Mouse (Mus musculus) MEL (cell line): ENCODE measurements around the gene Hba-x.

Experiments used
- CTCF ChIP-seq, 3 experiments: IDR thresholded peaks in 2 of 3; conservative IDR thresholded peaks in 1 of 3; 2 replicates each; pipeline ENCODE4 v1.5.1; 2011 to 2012; ENCODE audit warnings: low read length in 3 of 3, low read depth in 2 of 3, mild to moderate bottlenecking in 2 of 3, improper control_type of control experiment in 1 of 3, inconsistent platforms in 1 of 3, mixed read lengths in 1 of 3, moderate library complexity in 1 of 3; ENCODE audit not compliant: control insufficient read depth in 1 of 3, insufficient read depth in 1 of 3, poor library complexity in 1 of 3, severe bottlenecking in 1 of 3
- E2F4 ChIP-seq: IDR thresholded peaks from 2 replicates; pipeline ENCODE4 v1.6.1; 2011; ENCODE audit warnings: low read depth, low read length, improper control_type of control experiment, borderline replicate concordance
- EP300 ChIP-seq, 2 experiments: IDR thresholded peaks; 2 replicates each; pipeline ENCODE4 v1.6.1; 2011; ENCODE audit warnings: improper control_type of control experiment in 2 of 2, low read length in 2 of 2, low read depth in 1 of 2, mild to moderate bottlenecking in 1 of 2
- GABPA ChIP-seq: IDR thresholded peaks from 2 replicates; pipeline ENCODE4 v1.6.1; 2012; ENCODE audit warnings: low read depth, mild to moderate bottlenecking, inconsistent platforms, low read length, improper control_type of control experiment, moderate library complexity
- GATA1 ChIP-seq: IDR thresholded peaks from 2 replicates; pipeline ENCODE4 v1.6.1; 2011; ENCODE audit warnings: low read depth, low read length, improper control_type of control experiment
- KAT2A ChIP-seq: conservative IDR thresholded peaks from 2 replicates; pipeline ENCODE4 v1.6.1; 2012; ENCODE audit warnings: low read depth, low read length, improper control_type of control experiment, inconsistent platforms
- MXI1 ChIP-seq: IDR thresholded peaks from 2 replicates; pipeline ENCODE4 v1.6.1; 2011; ENCODE audit warnings: mild to moderate bottlenecking, low read depth, low read length, improper control_type of control experiment
- NELFE ChIP-seq: IDR thresholded peaks from 2 replicates; pipeline ENCODE4 v1.6.1; 2011; ENCODE audit warnings: low read depth, low read length, improper control_type of control experiment
- NRF1 ChIP-seq: IDR thresholded peaks from 2 replicates; pipeline ENCODE4 v1.6.1; 2014; ENCODE audit warnings: low read depth, mild to moderate bottlenecking, inconsistent platforms, low read length, improper control_type of control experiment, moderate library complexity; ENCODE audit not compliant: poor library complexity, insufficient read depth, severe bottlenecking
- POLR2A ChIP-seq, 2 experiments: IDR thresholded peaks; 2 replicates each; pipeline ENCODE4 v1.6.1; 2011 to 2012; ENCODE audit warnings: low read length in 2 of 2, mild to moderate bottlenecking in 2 of 2, control low read depth in 1 of 2, improper control_type of control experiment in 1 of 2, low read depth in 1 of 2, moderate library complexity in 1 of 2; ENCODE audit not compliant: control insufficient read depth in 1 of 2, insufficient read depth in 1 of 2, poor library complexity in 1 of 2
- POLR2AphosphoS2 ChIP-seq: IDR thresholded peaks from 2 replicates; pipeline ENCODE4 v1.6.1; 2011; ENCODE audit warnings: low read length, improper control_type of control experiment

DNA sequence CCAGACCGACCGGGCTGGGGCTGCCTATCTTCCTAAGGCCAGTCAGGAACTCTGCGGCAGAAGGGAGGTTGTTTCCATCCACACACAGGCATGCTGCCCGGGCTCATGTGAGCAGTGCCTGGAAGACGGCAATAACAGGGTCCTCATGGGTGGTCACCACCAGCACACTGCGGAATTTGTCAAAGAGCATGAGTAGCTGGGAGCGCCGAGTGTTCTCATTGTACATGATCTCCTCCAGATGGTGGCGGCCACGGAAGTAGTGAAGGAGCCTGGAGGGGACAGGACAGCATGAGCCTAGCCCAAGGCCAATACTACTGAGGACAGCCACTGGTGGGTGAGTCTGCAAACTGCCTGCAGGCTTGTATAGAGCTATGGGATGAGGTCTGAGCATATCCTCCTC, 43.4 kb upstream of the Hba-x start:
- no peak for TF ChIP-seq NRF1
- TF ChIP-seq NELFE: no peak
- no peak for TF ChIP-seq EP300 (IDR thresholded peaks at IDR 0.05; ENCODE audit: low read depth in 1 of 2, low read length in 2 of 2)
- TF ChIP-seq GABPA: no peak
- TF ChIP-seq CTCF (IDR thresholded peaks at IDR 0.05 in 2 of 3, conservative IDR thresholded peaks at IDR 0.05 in 1 of 3; ENCODE audit: control insufficient read depth in 1 of 3, insufficient read depth in 1 of 3, low read depth in 2 of 3, low read length in 3 of 3, poor library complexity in 1 of 3, severe bottlenecking in 1 of 3): no peak
- no peak for TF ChIP-seq KAT2A
- no peak for TF ChIP-seq POLR2AphosphoS2
- no peak for TF ChIP-seq POLR2A (IDR thresholded peaks at IDR 0.05; ENCODE audit: control insufficient read depth in 1 of 2, insufficient read depth in 1 of 2, low read depth in 1 of 2, low read length in 2 of 2, poor library complexity in 1 of 2)
- no peak for TF ChIP-seq GATA1
- TF ChIP-seq MXI1: no peak
- no peak for TF ChIP-seq E2F4
